Mouse (Mus musculus): ENCODE results near the gene Col9a3.

DNA sequence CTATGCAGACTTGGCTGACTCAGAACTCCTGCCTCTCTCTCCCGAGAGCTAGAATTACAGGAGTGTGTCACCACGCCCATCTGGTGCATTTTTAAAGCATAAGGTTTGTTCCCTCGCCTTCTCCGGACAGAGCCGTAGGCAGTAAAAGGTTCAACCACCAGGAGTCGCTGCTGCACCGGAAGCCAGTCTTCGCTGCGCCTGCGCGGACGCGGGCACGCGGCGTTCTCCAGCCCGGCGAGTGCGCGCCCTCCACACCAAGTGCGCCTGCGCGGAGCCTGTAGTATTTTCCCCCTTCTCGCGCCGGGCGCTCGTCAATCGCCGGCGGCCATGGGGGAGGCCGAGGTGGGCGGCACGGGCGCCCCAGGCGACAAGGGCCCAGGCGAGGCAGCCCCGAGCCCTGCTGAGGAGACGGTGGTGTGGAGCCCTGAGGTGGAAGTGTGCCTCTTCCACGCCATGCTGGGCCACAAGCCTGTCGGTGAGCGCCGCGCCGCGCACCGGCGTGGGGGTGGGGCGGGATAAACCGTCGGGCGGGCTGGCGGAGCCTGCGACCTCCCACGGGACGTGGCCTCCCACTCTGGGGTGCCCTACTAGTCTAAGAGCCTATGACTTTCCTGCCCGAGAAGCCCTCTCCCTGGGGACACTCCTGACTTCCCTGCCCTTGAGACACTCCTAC, 15.0 kb upstream of the Col9a3 start:
- TF ChIP-seq CTCF (IDR thresholded peaks at IDR 0.05; ENCODE audit: low read depth, low read length) (peak; percentile 95), POLR2A (IDR thresholded peaks at IDR 0.05; ENCODE audit: extremely low read depth, insufficient read depth, low read length) (peak; percentile 52; the same call in 1 of the 2 replicates)

Measured in liver, adult 2 months (tissue).